Mouse (Mus musculus): ENCODE results near the gene Tspan4. TPM values are rescaled to one million over a fixed set of nuclear protein-coding genes. Genes with fewer than 3 reads are reported as not detected.
"Not testable (repeated sequence)": the region's sequence is repeated elsewhere in the genome, so short reads cannot be mapped to it uniquely, and the experiment has no call there.

Gene Tspan4
- polyA plus RNA-seq, 1 experiment from 2014 or later = 28.5 TPM

GRCm38 (mm10) chr7:141438201-141438968 is 36.7 kb upstream of the Tspan4 start:
- no peak for DNase-seq (ENCODE audit: low spot score)

- no peak for DNase-seq (ENCODE audit: low spot score)
Measured at GRCm38 (mm10) chr7:141439140-141439679, 35.8 kb upstream of the Tspan4 start.

- no peak for DNase-seq (ENCODE audit: low spot score)
Measured at GRCm38 (mm10) chr7:141439811-141440210, 35.2 kb upstream of the Tspan4 start.

- peak; percentile 57 for DNase-seq (ENCODE audit: low spot score)
Measured at GRCm38 (mm10) chr7:141440613-141441012, 34.4 kb upstream of the Tspan4 start.

- no peak for DNase-seq (ENCODE audit: low spot score)
Measured at GRCm38 (mm10) chr7:141441460-141441859, 33.6 kb upstream of the Tspan4 start.

- no peak for DNase-seq (ENCODE audit: low spot score)
Measured at GRCm38 (mm10) chr7:141442199-141442598, 32.8 kb upstream of the Tspan4 start.

GRCm38 (mm10) chr7:141443081-141443821 is 31.8 kb upstream of the Tspan4 start:
- DNase-seq (ENCODE audit: low spot score) = peak; percentile 54

- DNase-seq (ENCODE audit: low spot score) = peak; percentile 67
Measured at GRCm38 (mm10) chr7:141443828-141444237, 31.2 kb upstream of the Tspan4 start, which contains the start of gene Pidd1. Pidd1 (minus strand) TSS chr7:141444025.

- not testable (repeated sequence) for DNase-seq (ENCODE audit: low spot score)
Measured at GRCm38 (mm10) chr7:141446374-141446773, 28.7 kb upstream of the Tspan4 start.

GRCm38 (mm10) chr7:141447110-141447991 is 27.7 kb upstream of the Tspan4 start, which contains the start of gene Rplp2:
Rplp2 (plus strand) TSS chr7:141447370.
- peak; percentile 94 for DNase-seq (ENCODE audit: low spot score)

- DNase-seq (ENCODE audit: low spot score) = no peak
Measured at GRCm38 (mm10) chr7:141451928-141452327, 23.1 kb upstream of the Tspan4 start.

- no peak for DNase-seq (ENCODE audit: low spot score)
Measured at GRCm38 (mm10) chr7:141453636-141454035, 21.4 kb upstream of the Tspan4 start.

- DNase-seq (ENCODE audit: low spot score) = peak; percentile 93
Measured at GRCm38 (mm10) chr7:141454967-141455551, 20.0 kb upstream of the Tspan4 start, which contains the start of gene Pnpla2. Pnpla2 (plus strand) TSS chr7:141455198.

- DNase-seq (ENCODE audit: low spot score) = peak; percentile 43
Measured at GRCm38 (mm10) chr7:141455610-141456314, 19.3 kb upstream of the Tspan4 start.

GRCm38 (mm10) chr7:141456739-141457138 is 18.3 kb upstream of the Tspan4 start:
- no peak for DNase-seq (ENCODE audit: low spot score)

- DNase-seq (ENCODE audit: low spot score) = no peak
Measured at GRCm38 (mm10) chr7:141457236-141457635, 17.8 kb upstream of the Tspan4 start.

GRCm38 (mm10) chr7:141457986-141458660 is 16.9 kb upstream of the Tspan4 start:
- DNase-seq (ENCODE audit: low spot score) = peak; percentile 40

GRCm38 (mm10) chr7:141458661-141459060 is 16.4 kb upstream of the Tspan4 start:
- DNase-seq (ENCODE audit: low spot score) = no peak

GRCm38 (mm10) chr7:141459301-141459711 is 15.7 kb upstream of the Tspan4 start:
- no peak for DNase-seq (ENCODE audit: low spot score)

Measured in thymus, postnatal 0 days (tissue).